Mouse (Mus musculus) adrenal gland (tissue): Measurements from ENCODE around the gene Map2k4.

ENCODE experiments used
- intact Hi-C: fragments of 180-260 bp; cut with DNase I; formaldehyde crosslinking; loops from one replicate; pipeline ENCODE4 v1.15.1; 2025
- long read RNA-seq, 2 experiments: library from polyadenylated mRNA; unstranded; transcript quantifications; one replicate each; pipeline ENCODE4 v2.0.0; 2020; ENCODE audit warnings: borderline replicate concordance in 1 of 2; ENCODE audit not compliant: insufficient replicate concordance in 1 of 2

The Map2k4 gene
- long read RNA-seq, experiment 1, transcript Map2k4-201 (11 exons, 3,695 nt), result major isoform, 10 of 18 reads
- long read RNA-seq, experiment 1, partial matches to known transcripts, result 0 of 18 reads
- long read RNA-seq, experiment 1, other reads (novel, unspliced or antisense), result 8 of 18 reads
- long read RNA-seq, experiment 2, partial matches to known transcripts, result 0 of 12 reads
- long read RNA-seq, experiment 2, other reads (novel, unspliced or antisense), result 9 of 12 reads

DNA sequence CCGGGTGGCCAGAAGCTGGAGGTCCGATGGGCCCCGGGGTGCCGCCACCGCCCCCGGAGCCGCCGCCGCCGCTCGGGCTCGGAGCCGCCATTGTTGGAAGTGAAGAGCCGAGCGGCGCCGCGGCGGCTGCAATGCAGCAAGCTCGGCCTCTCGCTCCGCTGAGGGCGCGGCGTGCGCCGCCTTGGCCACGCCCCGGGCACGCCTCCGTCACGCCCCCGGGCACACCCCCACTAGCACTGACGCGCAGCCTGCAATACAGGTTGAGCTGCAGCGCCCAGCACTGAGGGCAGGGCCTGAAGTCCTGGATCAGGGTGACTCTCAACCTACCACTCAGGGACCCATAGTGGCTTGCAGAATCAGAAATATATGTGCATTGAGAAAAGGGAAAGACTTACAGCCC, at the start of gene Map2k4:
Map2k4 (minus strand) TSS at position 144 of the 400 bp plus-strand sequence.
- intact Hi-C loops, result no loop called here

DNA sequence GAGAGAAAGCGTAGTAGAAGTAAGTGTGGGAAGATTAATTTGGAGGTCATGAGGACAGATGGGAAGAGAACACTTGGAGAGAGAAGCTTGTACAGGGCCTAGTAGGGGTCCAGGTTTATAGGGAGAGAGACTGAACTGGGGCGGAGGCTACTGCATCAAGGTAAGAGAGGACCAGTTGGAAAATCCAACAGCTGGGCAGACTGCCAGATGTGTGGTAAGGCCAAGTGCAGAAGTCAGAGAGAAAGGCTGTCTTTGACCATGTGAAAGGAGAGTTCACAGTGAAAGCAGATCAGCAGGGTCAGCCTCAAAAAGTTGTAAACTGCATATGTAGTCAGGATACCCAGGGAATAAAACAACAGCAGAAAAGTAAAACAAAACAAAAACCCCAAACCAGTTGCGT, 36.5 kb upstream of the Map2k4 start:
- intact Hi-C loops, result no loop called here

DNA sequence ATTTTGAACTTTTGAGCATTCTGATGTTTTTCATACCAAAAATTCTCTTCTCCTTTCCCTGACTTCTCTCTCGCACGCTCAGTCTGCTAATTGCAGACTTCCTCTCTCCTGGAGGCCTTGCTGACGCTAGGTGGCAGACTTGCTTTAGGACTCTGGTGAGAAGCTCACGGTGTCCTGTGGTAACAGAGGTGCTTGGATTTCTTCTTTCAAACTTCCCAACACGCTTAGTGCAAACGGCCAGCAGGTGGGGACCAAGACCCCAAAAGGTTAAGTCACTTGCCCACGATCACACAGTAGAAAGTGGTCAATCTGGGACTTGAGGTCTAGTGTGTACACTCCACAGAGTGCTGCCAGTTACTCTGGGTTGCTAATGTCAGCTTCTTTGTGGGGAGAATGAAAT, 32.8 kb upstream of the Map2k4 start:
- intact Hi-C loops, result no loop called here

DNA sequence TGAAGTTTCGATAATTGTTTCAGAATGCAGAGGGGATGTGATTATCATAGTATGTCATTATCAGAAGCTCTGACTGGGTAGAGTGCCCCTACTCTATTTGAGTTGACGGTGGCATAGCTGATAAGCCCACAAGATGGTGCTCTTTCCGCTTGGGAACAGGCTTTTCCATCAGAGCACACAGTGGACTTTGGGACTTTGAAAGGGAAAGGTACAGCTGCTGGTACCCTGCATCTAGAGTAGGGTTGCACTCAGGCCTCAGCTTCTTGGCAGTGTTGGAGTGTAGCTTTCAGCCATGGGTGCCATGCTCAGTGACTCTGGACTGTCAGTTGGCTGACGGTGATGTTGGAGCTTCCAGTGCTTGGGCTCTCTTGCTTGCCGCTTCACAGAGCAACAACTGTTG, 32.2 kb upstream of the Map2k4 start:
- intact Hi-C loops, result no loop called here

DNA sequence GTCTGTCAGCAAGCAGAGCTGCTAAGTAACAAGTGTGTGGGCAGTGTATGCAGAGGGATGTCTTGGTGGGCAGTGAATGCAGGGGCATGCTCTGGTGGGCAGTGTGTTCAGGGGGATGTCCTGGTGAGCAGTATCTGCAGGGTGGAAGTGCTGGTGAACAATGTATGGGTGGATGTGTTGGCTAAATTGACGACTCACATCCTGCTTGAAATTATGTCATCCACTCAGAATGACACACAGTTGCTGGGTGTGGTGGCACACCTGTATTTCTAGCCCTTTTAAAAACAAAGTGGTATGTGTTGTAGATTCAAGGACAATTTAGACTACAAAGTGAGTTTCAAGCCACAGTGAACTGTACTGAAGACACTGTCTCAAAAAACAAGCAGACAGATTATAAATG, 30.1 kb upstream of the Map2k4 start:
- intact Hi-C loops, result loop anchor here (5.0 kb wide), 1 partner anchor 1054 kb away; no protein-coding TSS in a partner anchor

DNA sequence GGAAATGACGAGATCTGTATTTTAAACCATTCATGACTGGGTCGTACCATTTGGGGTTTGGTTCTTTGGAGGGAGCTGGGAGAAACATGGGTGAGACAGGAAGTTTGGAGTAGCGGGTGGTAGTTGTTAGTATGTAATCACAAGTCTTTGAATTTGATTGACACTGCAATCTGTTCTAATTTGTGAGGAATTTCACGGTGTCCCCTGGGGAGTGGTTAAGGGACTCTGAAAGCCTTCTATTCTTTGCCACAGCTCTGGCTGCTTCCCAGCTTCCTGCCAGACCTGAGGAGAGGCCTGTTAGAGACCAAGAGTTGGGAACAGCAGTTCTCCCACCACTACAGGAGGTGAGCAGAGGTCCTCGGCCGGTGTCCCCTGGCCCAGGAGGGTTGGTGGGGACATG, 28.1 kb upstream of the Map2k4 start:
- intact Hi-C loops, result loop anchor here (5.0 kb wide), 1 partner anchor 1056 kb away; no protein-coding TSS in a partner anchor

DNA sequence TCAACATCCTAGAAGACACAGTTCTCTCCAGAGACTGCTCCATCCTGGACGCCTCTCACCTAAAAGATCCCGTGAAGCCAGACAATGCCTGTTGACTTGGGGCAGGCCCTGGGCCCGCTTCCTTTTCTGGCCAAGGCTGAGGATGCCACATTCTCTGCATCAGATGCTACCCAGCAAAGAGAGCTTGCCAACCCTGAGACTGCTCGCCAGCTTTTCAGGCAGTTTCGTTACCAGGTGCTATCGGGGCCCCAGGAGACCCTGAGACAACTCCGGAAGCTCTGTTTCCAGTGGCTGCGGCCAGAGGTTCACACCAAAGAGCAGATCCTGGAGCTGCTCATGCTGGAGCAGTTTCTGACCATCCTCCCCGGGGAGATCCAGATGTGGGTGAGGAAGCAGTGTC, 26.3 kb upstream of the Map2k4 start:
- intact Hi-C loops, result no loop called here

DNA sequence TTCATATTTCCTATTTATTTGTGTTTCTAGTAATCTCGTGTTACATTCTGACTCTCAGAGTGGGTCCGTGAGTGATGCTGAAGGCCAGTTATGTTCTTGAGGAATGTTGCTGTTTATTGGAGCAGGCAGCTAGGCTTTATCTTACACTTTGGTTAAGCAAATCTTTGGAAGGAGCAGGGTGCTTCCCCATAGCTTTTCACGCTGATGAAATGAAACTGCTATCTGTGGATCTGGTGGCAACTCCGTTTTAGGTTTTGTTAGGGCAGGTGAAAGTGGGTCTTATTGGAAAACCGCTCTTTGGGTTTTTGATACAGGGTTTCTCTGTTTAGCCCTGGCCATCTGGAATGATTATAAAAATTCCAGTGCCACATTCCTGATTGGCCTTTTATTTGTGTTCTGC, 24.0 kb upstream of the Map2k4 start:
- intact Hi-C loops, result no loop called here

DNA sequence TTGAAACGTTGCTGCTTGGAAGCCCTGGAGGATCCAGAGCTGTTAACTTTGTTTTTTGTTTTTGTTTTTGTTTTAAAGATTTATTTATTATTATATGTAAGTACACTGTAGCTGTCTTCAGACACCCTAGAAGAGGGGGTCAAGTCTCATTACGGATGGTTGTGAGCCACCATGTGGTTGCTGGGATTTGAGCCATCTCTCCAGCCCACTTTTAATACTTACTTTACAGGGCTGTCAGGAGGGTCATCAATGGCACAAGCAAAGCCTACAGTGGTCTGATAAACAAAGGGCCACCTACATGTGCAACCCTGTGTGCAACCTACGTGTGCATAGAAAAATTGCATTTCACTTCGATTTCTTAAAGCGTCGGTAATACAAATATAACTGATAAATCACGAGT, 19.5 kb upstream of the Map2k4 start:
- intact Hi-C loops, result no loop called here

DNA sequence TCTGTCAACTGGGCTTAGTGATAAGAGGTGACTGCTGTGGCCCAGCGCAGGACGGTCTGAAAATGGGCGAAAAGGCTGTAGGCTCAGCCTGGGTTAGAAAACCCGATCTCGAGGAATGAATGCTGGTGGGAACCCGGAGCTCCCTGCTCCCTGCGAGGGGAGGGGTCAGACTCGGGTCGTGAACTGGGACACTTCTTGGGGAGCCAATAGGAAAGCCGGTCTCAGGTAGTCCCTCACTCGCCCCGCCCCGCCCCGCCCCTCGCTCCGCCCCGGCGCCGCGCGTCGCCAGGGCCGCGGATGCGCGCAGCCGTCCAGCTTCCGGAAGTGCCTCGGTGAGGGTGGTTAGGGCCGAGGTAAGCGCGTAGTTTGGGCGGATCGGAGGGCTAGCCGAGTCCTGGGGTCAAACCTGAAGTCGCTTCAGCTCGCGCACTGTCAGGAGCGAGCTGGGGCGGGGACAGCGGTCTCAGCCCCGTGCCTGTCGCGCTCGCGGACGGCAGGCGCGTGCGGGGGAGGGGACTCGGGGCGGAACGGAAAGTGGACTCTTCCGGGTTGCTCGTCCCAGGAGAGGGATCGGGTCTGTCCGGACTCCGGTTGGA, 18.9 kb upstream of the Map2k4 start, which contains the start of gene Zkscan6:
Zkscan6 (plus strand) TSS at position 267 of the 596 bp plus-strand sequence.
- intact Hi-C loops, result no loop called here

DNA sequence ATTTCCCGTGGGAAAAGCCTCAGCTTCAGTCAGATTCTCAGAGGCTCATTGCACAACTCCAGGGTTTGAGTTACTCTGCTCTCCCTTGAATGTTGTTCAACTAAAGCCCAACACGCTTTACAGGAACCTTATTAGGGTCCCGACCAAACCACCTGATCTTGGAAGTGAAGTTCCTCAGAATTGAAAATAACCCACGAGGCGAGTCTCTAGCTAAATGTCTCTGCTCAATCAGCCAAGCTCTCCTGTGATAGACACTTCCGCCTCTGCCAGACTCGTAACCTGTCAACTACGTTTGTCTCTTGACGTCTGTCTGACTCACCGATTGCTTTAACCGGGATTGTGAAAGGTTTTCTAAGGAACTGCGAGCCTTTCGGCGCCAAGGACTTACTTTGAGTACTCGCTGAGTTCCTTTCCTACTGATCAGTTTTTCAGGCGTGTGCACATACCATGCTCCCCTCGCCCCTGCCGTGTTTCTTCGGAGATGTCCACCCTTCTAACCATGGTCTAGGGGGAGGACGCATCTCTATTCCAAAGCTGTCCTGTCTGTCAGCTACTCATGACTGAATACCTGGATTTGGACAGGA, 18.3 kb upstream of the Map2k4 start:
- intact Hi-C loops, result no loop called here

DNA sequence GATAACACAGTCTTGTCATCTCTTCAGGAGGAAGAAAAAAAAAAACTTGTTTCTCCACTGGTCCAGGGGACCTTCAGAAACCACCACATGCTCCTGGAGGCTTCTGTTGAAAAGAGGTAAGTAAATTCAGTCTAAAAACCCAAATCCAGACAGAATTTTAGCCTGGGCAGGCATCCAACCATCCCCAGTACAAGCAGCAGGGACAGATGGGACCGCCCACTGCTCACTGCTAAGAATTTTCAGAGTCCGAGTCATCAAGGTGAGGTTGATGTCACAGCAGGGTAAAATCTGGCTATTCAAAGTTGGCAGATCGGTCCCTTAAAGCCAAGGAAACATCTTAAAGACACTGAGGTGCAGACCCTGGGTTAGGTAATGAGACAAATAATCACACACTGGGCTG, 13.8 kb upstream of the Map2k4 start:
- intact Hi-C loops, result no loop called here

DNA sequence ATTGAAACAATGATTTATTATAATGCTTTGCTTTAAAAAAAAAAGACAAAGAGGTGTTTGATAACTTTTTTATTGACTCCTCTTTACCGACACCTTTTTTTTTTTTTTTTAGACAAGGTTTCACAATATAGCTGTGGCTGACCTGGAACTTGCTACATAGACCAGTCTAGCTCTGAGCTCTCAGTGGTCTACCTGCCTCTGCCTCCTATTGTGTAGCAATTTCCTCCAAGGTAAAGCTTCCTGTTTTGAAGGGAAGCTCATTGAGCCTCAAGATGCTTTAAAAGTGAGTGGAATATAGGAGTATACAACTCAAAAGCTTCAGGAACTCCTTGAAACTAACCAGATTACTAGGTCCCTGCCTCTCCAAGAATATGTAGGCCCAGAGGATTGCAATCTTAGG, 7.8 kb upstream of the Map2k4 start:
- intact Hi-C loops, result no loop called here

DNA sequence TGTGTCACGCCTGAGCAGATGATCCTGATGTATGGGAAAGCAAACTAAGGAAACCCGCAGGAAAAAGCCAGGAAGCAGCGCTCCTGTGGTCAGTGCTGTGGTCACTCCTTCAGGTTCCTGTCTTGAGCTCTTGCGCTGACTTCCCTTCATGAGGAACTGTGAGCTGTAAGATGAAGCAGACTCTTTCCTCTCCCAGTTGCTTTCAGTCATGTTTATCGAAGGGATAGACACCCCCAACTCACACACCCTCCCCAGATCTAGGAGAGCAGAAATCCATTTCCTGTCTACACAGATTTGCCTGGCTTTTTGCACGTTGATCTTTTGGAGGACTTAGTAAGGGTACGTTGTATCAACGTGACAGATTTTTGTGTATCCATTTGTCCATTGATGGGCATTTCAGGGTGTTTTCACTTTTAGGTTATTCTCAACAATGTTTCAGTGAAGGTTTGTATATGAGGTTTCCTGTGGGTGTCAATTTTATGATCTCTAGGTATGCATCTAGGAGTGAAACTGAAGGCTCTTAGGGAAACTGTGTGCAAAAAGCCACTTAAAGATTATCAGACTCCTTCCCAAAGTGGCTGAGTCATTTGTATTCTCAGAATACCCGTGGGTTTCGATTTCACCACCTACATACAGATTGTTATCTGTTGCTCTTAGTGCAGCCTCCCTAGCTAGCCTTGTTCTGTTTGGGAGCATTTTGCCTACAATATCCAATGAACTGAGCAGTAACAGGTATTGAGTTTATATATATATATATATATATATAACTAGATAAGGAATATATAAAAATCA, 6.5 kb upstream of the Map2k4 start:
- intact Hi-C loops, result no loop called here

DNA sequence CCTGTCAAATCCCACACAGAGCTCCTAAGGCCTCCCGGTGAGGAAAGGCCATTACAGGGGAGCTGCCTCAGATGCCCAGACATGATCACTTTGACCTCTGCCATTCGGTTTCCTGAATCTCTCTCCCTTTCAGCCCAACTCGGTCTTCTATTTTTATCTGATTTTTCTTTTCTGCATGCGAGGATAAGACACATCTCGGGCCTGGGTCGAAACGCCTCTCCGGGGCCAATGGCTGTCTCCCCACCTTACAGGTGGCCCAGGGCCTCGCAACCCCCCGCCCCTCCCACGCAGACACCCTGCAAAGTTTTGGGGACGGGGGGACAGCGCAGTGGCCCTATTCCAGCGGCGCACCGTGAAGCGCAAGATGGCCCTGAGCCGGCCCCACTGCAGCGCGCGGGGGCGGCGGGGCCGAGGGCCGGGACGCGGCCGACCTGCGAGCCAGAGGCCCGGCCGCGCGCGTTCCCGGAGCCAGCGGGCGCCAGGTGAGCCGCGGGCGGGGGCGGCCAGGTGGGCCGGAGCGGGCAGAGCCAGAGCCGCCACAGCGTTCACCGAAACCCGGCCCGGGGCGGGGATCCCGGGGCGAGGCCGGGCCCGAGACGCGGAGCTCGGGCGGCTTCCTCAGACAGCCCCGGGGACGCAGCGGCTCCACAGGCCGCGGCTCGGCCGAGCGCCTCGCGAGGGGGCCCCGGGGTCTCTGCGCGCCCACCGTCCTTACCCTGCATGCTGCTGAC, 511 bp downstream of the Map2k4 start:
- intact Hi-C loops, result no loop called here

DNA sequence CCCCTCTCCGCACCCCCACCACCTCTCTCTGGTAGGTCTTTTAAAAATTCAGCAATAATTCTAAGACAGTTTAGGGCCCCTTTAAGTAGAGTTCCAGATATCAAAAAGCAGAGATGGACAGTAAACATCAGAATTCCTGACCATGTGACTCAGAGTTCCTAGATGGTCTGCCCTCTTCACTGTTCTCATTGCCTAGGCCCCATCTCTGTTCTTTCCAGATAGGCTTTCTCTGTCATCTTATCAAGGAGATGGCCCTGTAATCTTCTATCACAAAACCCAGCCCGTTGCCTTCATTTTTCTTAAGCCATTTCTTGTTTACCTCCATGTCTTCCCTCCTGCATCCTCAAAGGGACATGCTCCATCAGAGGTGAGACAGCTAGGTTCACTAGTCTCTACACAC, 1.9 kb downstream of the Map2k4 start:
- intact Hi-C loops, result no loop called here

DNA sequence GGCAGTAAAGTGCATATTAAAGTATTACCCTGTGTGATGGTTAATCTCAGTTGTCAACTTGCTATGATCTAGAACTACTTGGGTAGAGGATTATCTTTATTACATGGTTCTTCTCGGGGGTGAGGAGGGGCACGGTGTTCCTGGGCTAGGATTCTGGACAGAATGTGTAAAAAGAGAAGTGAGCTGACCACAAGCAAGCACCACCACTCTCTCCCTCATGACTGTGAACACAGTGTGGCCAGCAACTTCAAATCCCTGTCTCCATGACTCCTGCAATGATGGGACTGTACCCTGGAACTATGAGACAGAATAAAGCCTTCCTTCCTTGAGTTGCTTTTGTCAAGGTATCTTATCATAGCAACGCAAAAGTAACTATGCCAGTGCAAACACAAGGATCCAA, 6.5 kb downstream of the Map2k4 start:
- intact Hi-C loops, result no loop called here

DNA sequence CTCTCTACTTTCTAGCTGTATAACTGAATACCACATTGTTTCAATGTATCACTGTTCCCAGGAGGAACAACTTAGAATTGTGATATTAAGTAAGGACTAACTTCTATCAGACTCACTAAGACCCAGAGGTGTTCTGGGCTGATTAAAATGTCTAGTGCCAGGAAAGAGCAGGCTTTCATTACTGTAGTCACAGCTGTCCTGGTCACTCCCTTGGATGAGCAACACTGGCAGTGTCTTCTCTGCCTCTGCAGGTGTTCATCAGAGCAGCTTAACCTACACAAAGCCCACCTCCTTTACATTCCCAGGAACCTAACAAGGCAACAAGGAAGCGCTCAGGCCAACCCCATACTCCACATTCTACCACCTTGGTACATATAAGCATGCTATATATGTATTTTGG, 8.5 kb downstream of the Map2k4 start:
- intact Hi-C loops, result no loop called here

DNA sequence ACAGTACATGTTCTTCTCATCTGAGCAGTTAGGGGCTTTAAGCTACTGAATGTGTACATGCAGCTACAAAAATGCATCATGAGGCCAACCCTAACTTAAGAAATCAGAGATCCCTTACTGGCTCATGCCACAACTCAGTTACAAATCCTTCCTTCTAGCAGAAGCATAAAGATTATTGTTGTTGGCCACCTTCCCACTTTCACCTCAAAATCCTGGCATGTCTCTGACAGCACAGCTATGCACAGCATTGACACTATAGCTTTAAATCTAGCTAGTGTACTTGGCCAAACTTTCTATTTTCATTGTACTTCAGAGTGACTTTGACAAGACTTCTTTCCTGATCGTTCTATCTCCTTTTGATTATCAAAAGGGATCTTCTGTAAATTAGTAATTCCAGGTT, 9.0 kb downstream of the Map2k4 start:
- intact Hi-C loops, result no loop called here

DNA sequence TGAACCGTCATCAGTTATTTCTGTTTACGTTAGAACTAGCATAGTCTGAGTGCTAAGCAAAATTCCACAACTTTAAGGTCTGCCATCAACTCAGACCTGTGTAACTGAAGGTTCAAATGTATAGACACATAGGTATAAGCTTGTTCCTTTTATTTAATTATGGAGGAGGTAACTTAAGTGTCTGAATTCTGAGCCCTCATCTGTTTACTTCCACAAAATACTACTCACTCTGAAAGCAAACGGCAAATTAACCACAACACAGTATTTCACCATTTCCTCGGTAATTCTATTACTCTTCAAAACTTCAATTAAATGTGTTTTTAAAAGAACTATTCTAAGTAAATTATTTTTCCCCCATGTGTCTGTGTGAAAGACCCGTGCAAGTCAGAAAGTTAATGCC, 10.3 kb downstream of the Map2k4 start:
- intact Hi-C loops, result no loop called here

DNA sequence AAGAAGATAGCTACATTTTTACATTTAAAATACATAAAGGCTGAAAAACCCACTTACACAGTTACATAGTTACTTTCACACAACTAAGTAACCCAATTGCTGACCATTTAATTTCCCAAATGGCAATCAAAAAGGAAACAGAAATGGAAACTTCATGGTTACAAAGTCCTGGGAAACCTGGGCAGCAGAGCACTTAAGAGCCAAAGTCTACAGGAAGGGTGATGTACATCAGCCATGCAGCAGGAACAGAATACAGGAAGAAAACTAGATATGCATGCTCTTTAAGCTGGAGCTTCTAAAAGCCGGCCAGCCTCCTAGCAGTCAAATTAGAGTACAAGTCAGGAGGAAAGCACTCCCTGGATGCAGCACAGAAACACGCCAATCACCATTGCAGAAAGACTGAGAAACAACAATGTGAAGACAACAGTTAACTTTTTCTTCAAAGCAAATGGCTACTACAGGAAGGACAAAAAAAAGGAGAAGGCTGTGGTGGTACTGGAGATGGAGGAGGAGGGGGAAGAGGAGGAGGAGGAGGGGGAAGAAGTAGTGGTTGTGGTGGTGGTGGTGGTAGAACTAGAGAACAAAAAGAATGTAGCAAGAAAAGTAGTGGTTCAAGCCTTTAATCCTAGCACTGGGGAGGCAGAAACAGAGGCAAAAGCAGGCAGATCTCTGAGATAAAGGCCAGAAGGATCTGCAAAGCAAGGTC, 11.0 kb downstream of the Map2k4 start:
- intact Hi-C loops, result no loop called here
